Mouse (Mus musculus): ENCODE results near the gene Ramp2. TPM values are rescaled to one million over a fixed set of nuclear protein-coding genes. Genes with fewer than 3 reads are reported as not detected.

Gene Ramp2
- total RNA-seq, 2 experiments from 2014 or later = 70.5 to 72.8 TPM

Other genes with a start within 250 kb of the Ramp2 start
- 10 to 100 TPM; 52.9 to 59.9 TPM for gene Atp6v0a1, start 236.6 kb upstream of the Ramp2 start, total RNA-seq (2021)
- 10 to 100 TPM in 1 of 2 experiments, 1 to 10 TPM in 1; 9.2 to 11.6 TPM for gene Naglu, start 176.0 kb upstream of the Ramp2 start, total RNA-seq (2021)
- gene Hsd17b1, start 167.6 kb upstream of the Ramp2 start, total RNA-seq (2021) = under 1 TPM; 0.23 to 0.25 TPM
- gene Coasy, start 163.5 kb upstream of the Ramp2 start, total RNA-seq (2021) = 10 to 100 TPM; 10.7 to 11.7 TPM
- gene Mlx, start 158.8 kb upstream of the Ramp2 start, total RNA-seq (2021) = 10 to 100 TPM; 10.7 to 12.2 TPM
- gene Psmc3ip, start 150.6 kb upstream of the Ramp2 start, total RNA-seq (2021) = 1 to 10 TPM; 2.8 to 4.0 TPM
- 10 to 100 TPM; 37.3 to 37.5 TPM for gene Retreg3, start 126.1 kb upstream of the Ramp2 start, total RNA-seq (2021)
- 10 to 100 TPM; 37.4 to 39.0 TPM for gene Tubg1, start 126.1 kb upstream of the Ramp2 start, total RNA-seq (2021)
- 1 to 10 TPM; 5.5 to 6.3 TPM for gene Tubg2, start 90.1 kb upstream of the Ramp2 start, total RNA-seq (2021)
- 1 to 10 TPM; 4.2 to 4.3 TPM for gene Cntnap1, start 75.5 kb upstream of the Ramp2 start, total RNA-seq (2021)
- gene Plekhh3, start 74.7 kb upstream of the Ramp2 start, total RNA-seq (2021) = 10 to 100 TPM; 33.2 to 36.7 TPM
- not detected for gene Ccr10, start 70.6 kb upstream of the Ramp2 start, total RNA-seq (2021)
- gene Ezh1, start 19.6 kb upstream of the Ramp2 start, total RNA-seq (2021) = 10 to 100 TPM; 17.2 to 17.7 TPM
- 10 to 100 TPM; 40.1 to 44.3 TPM for gene Vps25, start 7.7 kb downstream of the Ramp2 start, total RNA-seq (2021)
- 1 to 10 TPM in 1 of 2 experiments, under 1 TPM in 1; 0.35 to 1.4 TPM for gene Wnk4, start 14.5 kb downstream of the Ramp2 start, total RNA-seq (2021)
- gene Cntd1, start 33.0 kb downstream of the Ramp2 start, total RNA-seq (2021) = under 1 TPM; 0.14 to 0.18 TPM
- 10 to 100 TPM; 66.3 to 74.5 TPM for gene Coa3, start 33.1 kb downstream of the Ramp2 start, total RNA-seq (2021)
- 10 to 100 TPM; 74.5 to 76.9 TPM for gene Becn1, start 56.3 kb downstream of the Ramp2 start, total RNA-seq (2021)
- gene Psme3, start 70.2 kb downstream of the Ramp2 start, total RNA-seq (2021) = 10 to 100 TPM; 72.4 TPM
- 1 to 10 TPM; 1.7 to 2.3 TPM for gene Aoc2, start 79.0 kb downstream of the Ramp2 start, total RNA-seq (2021)
- gene Aoc3, start 84.6 kb downstream of the Ramp2 start, total RNA-seq (2021) = 10 to 100 TPM; 25.2 to 31.0 TPM
- gene G6pc, start 121.5 kb downstream of the Ramp2 start, total RNA-seq (2021) = under 1 TPM in 1 of 2 experiments, not detected in 1; 0.14 TPM
- 10 to 100 TPM; 17.4 to 17.6 TPM for gene Aarsd1, start 171.6 kb downstream of the Ramp2 start, total RNA-seq (2021)
- 1 to 10 TPM; 3.5 to 5.2 TPM for gene Gm27029, start 178.8 kb downstream of the Ramp2 start, total RNA-seq (2021)
- 1 to 10 TPM; 6.5 to 6.8 TPM for gene Rundc1, start 179.1 kb downstream of the Ramp2 start, total RNA-seq (2021)
- 100 to 1,000 TPM in 1 of 2 experiments, 10 to 100 TPM in 1; 90.6 to 101 TPM for gene Ptges3l, start 179.3 kb downstream of the Ramp2 start, total RNA-seq (2021)
- gene Rpl27, start 196.3 kb downstream of the Ramp2 start, total RNA-seq (2021) = 10 to 100 TPM; 55.9 to 84.8 TPM
- gene Ifi35, start 202.4 kb downstream of the Ramp2 start, total RNA-seq (2021) = 1 to 10 TPM; 6.6 to 7.2 TPM
- gene Rnd2, start 219.0 kb downstream of the Ramp2 start, total RNA-seq (2021) = 1 to 10 TPM; 5.0 to 5.8 TPM
- gene Vat1, start 220.2 kb downstream of the Ramp2 start, total RNA-seq (2021) = 10 to 100 TPM; 39.4 to 50.2 TPM